Mouse (Mus musculus) heart, postnatal 10 days (tissue): Measurements from ENCODE around the gene Dstyk. TPM values are rescaled to one million over a fixed set of nuclear protein-coding genes. Genes with fewer than 3 reads are reported as not detected.

Source experiments
- DNase-seq, 2 experiments: peaks; one replicate each; pipeline ENCODE4 v3.0.0; 2021
- intact Hi-C: fragments of 180-260 bp; cut with DNase I; formaldehyde crosslinking; loops from one replicate; pipeline ENCODE4 v1.15.1; 2025
- total RNA-seq, 2 experiments: library from RNA; stranded (reverse); gene quantifications; 2 replicates each; pipeline ENCODE4 v1.2.3; 2021

The Dstyk gene
- total RNA-seq, 2 experiments from 2014 or later: 19.7 to 24.7 TPM

DNA sequence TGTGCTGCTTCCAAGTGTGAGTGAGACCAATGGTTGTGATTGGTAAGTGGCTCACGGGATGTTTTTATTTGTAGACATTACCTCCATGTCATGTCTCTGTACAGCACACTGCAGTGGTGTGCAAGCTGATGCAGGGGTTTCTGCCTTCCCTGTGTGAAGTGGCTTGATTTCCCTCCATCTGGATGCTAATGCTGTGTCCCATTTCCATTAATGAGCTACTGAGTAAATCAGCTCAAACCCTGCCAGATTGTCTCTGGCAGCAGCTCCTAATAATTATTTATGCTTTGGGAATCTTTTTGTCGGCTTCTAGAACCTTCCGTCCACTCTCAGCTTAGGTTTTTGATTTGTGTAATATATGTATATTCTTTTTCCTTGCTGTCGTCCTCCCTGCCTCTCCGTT is 87.8 kb downstream of the Dstyk start:
- no peak for DNase-seq
- intact Hi-C loops: no loop called here

DNA sequence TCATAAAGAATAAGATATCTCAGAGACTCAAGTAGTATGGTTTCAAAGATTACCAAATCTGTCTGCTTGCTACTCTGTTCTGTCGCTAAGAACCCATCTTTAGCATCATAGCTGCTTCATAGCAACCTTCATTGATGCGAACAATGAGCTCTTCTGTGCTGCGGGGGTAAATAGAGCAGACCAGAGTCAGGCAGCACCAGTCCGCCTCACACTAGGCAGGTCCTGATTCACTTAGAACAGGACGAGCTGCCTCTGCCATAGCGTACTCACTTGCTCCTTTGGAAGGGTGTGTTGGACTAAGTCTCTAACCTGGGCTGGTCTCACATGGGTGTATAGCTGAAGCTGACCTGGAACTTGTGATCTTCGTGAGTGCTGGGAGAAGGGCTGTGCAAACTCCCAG is 88.7 kb downstream of the Dstyk start, which contains the start of gene Tmem81:
Gene Tmem81 (plus strand): TSS at position 173 of the 400 bp plus-strand sequence.
- no peak for DNase-seq
- intact Hi-C loops: no loop called here

DNA sequence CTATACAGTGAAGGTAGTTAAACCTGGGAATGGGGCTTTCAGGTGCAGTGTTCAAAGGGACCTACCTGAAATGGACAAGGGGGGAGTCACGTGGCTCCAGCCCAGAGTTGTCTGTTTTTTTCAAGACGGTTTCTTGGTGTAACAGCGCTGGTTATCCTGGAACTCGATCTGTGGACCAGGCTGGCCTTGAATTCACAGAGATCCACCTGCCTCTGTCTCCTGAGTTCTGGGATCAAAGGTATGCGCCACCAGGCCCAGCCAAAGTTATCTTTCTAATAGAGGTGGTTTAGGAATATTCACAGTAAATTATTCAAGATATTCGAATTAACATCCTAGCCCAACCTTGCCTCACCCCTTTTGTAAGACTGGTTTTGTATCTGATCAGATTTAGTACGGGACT is 89.3 kb downstream of the Dstyk start:
- intact Hi-C loops: no loop called here
- no peak for DNase-seq

DNA sequence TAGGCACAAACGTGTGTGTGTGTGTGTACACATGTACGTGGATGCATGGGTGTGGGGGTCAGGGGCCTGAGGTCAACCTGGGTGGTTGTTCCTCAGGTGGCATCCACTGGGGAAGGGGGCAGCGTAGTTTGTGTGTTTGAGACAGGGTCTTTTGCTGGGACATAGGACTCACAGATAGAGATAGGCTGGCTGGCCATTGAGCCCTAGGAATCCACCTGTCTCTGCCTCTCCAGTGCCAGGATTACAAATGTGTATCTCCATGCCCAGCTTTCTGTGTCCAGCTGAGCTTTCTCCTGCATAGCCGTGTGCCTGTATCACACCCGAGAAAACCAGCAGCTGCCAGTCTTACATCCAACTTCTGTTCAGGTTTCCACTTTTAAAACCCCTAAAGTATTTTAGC is 92.4 kb downstream of the Dstyk start:
- intact Hi-C loops: no loop called here
- DNase-seq: no peak

DNA sequence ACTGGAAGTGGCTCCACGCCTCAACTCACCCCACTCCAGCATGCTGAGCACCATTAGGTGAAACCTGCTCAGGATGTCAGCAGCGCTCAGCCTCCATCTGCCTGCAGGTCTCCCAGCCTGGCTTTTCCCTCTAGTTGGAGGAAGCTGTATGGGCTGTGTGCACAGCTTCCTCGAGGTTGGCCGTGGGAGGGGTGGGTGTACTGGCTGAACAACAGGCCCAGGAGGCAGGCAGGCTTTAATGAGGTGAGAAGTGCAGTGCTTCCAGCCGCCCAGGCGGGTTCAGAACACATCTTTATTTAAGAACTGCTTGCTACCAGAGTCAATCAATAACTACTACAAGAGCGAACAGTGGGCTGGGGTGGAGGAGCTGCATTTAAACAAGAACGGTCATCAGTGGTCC is 94.2 kb downstream of the Dstyk start:
- no peak for DNase-seq
- intact Hi-C loops: no loop called here

DNA sequence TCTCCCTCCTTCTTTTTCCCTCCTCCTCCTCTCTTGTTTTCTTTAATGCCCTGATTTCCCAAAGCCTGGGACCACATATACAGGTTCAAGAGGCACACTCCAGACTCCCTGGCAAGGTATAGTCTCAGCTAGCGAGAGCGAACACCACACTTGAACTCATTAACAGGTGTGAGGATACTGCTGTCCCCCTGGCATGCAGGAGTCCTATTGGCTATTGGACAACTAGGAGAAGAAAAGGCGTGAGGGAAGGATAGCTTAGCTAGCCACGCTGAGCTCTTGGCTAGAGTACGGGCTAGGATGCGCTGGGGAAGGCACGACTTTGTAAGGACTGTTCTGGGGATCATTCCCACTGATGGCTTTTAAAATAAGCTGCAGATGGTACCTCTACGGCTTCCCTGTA is 94.8 kb downstream of the Dstyk start:
- DNase-seq: no peak
- intact Hi-C loops: no loop called here

DNA sequence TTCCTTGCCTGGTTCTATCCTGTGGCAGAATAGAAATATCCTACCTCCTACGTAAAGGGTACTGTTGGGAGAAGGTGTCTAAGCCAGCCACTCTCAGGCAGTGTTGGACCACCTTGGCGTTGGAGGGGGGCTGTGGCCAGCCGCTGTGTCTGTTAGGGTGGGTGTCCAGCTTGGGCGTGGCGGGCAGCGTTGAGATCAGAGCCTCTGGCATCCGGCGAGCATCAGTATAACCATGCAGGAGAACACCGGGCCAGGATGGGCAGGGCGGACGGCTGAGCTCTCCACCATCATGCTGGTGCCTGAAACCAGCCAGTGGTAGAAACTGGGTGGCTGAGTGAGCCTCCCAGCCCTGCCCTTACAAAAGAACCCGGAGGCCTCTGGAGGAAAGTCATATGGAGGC is 98.0 kb downstream of the Dstyk start:
- intact Hi-C loops: no loop called here
- no peak for DNase-seq

Other genes with a start within 250 kb of the Dstyk start
- not detected for gene Lemd1, start 226.1 kb upstream of the Dstyk start, total RNA-seq
- not detected for gene AC124108.1, start 226.1 kb upstream of the Dstyk start, total RNA-seq
- gene Gm10188, start 187.8 kb upstream of the Dstyk start, total RNA-seq: not detected
- gene Klhdc8a, start 118.9 kb upstream of the Dstyk start, total RNA-seq: 10 to 100 TPM; 17.7 to 27.5 TPM
- gene Nuak2, start 101.4 kb upstream of the Dstyk start, total RNA-seq: 1 to 10 TPM; 3.5 to 4.7 TPM
- 10 to 100 TPM; 14.7 to 16.4 TPM for gene Tmcc2, start 26.3 kb upstream of the Dstyk start, total RNA-seq
- gene Rbbp5, start 59.8 kb downstream of the Dstyk start, total RNA-seq: 10 to 100 TPM; 20.4 to 24.9 TPM
- gene Tmem81, start 88.7 kb downstream of the Dstyk start, total RNA-seq: 1 to 10 TPM; 1.5 to 1.6 TPM
- gene Cntn2, start 125.7 kb downstream of the Dstyk start, total RNA-seq: 1 to 10 TPM; 2.6 to 3.3 TPM